Comparison of ENCODE assay signal across 8 mouse cellular contexts in genomic region chr5:139200770-139201569, GRCm38 (mm10). TPM values are rescaled to one million over a fixed set of nuclear protein-coding genes. Genes with fewer than 3 reads are reported as not detected.
A peak's percentile ranks its signal among the peaks of the same experiment; 100 is the strongest.
DNase-seq lines count a peak whose midpoint lies in the region; ATAC-seq and TF ChIP-seq lines count a peak whose summit lies in the region.

No protein-coding gene starts in this region.

- no peaks in the 10 kb centered on the region for H3K9me3 ChIP-seq in heart, embryonic 14.5 days (ENCODE audit: control insufficient read depth, low read length)
- H3K9me3 ChIP-seq in CH12.LX (replicated peaks; ENCODE audit: low read length), result no peaks in the 10 kb centered on the region
- H3K9me3 ChIP-seq in embryonic facial prominence, embryonic 11.5 days (replicated peaks; ENCODE audit: control insufficient read depth, low read length), result no peaks in the 10 kb centered on the region
- H3K9me3 ChIP-seq in intestine, postnatal 0 days (ENCODE audit: control insufficient read depth), result no peaks in the 10 kb centered on the region
- no peaks in the 10 kb centered on the region for H3K9me3 ChIP-seq in neural tube, embryonic 14.5 days (ENCODE audit: control insufficient read depth, low read length)

- TF ChIP-seq CTCF in CH12.LX (conservative IDR thresholded peaks at IDR 0.05 in 1 of 2, IDR thresholded peaks at IDR 0.05 in 1 of 2; ENCODE audit: low read depth in 2 of 2, low read length in 2 of 2), result no peak
- TF ChIP-seq CTCF in intestine, postnatal 0 days (IDR thresholded peaks at IDR 0.05; ENCODE audit: low read depth), result no peak

- peaks cover 6% of the 10 kb centered on the region; the same call in 1 of the 2 replicates for H3K36me3 ChIP-seq in heart, embryonic 14.5 days (ENCODE audit: control insufficient read depth, insufficient read depth, low read length)
- peaks cover 0 to 13% of the 10 kb centered on the region in 2 experiments for H3K36me3 ChIP-seq in CH12.LX (replicated peaks in 1 of 2; ENCODE audit: control insufficient read depth in 1 of 2, insufficient read depth in 1 of 2, low read length in 1 of 2)
- no peaks in the 10 kb centered on the region for H3K36me3 ChIP-seq in embryonic facial prominence, embryonic 11.5 days (replicated peaks; ENCODE audit: control insufficient read depth, insufficient read depth, low read depth, low read length)
- no peaks in the 10 kb centered on the region for H3K36me3 ChIP-seq in intestine, postnatal 0 days (ENCODE audit: control insufficient read depth, insufficient read depth)
- 0 out of 2 replicates have a peak, but pooled peaks cover 3% of the 10 kb centered on the region for H3K36me3 ChIP-seq in neural tube, embryonic 14.5 days (ENCODE audit: control insufficient read depth, insufficient read depth, low read length)

- H3K4me3 ChIP-seq in heart, embryonic 14.5 days (ENCODE audit: control insufficient read depth in 1 of 2, insufficient read depth in 1 of 2, low read depth in 1 of 2, low read length in 2 of 2), result peak overlapping the region; percentile 90 to 96
- peak overlapping the region; percentile 57 to 96 (median 88) for H3K4me3 ChIP-seq in CH12.LX (replicated peaks in 1 of 3; ENCODE audit: low read depth in 2 of 3, low read length in 2 of 3, poor library complexity in 1 of 3)
- peak overlapping the region; percentile 92 for H3K4me3 ChIP-seq in embryonic facial prominence, embryonic 11.5 days (ENCODE audit: low read depth, low read length)
- H3K4me3 ChIP-seq in intestine, postnatal 0 days (ENCODE audit: low read depth, low read length), result peak overlapping the region; percentile 67
- H3K4me3 ChIP-seq in neural tube, embryonic 14.5 days (ENCODE audit: low read depth, low read length), result peak overlapping the region; percentile 99

- DNase-seq in heart, postnatal 36 days, result no peak
- DNase-seq in CH12.LX (ENCODE audit: extremely low read depth), result no peak
- peak; percentile 6 for DNase-seq in embryonic facial prominence, embryonic 11.5 days (ENCODE audit: low spot score)
- DNase-seq in adrenal gland, postnatal 14 days, result no peak
- no peak for DNase-seq in right cerebral cortex, postnatal 36 days (ENCODE audit: low spot score in 2 of 2)

- peak; percentile 3 for ATAC-seq in heart, embryonic 14.5 days (ENCODE audit: insufficient number of reproducible peaks, insufficient read depth, low FRiP score, low read depth)
- ATAC-seq in embryonic facial prominence, embryonic 11.5 days (replicated peaks; ENCODE audit: insufficient number of reproducible peaks, low FRiP score, low TSS enrichment, low read depth), result no peak; the same call in 1 of the 2 replicates
- ATAC-seq in intestine, postnatal 0 days, result peak; percentile 43
- peak; percentile 60 for ATAC-seq in neural tube, embryonic 14.5 days (ENCODE audit: low read depth)

- intact Hi-C loops in heart, postnatal 36 days (cut with DNase I), result loop anchor here (1.0 to 2.0 kb wide), 3 partner anchors 20 to 51 kb away; partner anchors contain the start of genes Dnaaf5, Get4 and Prkar1b

- TF ChIP-seq EP300 in CH12.LX (IDR thresholded peaks at IDR 0.05; ENCODE audit: low read length), result no peak

- peak overlapping the region; percentile 93 for H3K9ac ChIP-seq in heart, embryonic 14.5 days (ENCODE audit: low read length)
- peak overlapping the region; percentile 84 for H3K9ac ChIP-seq in CH12.LX (ENCODE audit: insufficient read depth, low read depth)
- H3K9ac ChIP-seq in embryonic facial prominence, embryonic 11.5 days (replicated peaks; ENCODE audit: low read length), result peak overlapping the region; percentile 88
- peak overlapping the region; percentile 56 for H3K9ac ChIP-seq in intestine, postnatal 0 days (ENCODE audit: low read depth, low read length)
- peak overlapping the region; percentile 87 for H3K9ac ChIP-seq in neural tube, embryonic 14.5 days (replicated peaks; ENCODE audit: low read depth, low read length)

- no peak for TF ChIP-seq RAD21 in CH12.LX (IDR thresholded peaks at IDR 0.05; ENCODE audit: low read depth, low read length)

- 2% methylated on average over 56 of the region's 57 CpGs for WGBS in heart, embryonic 14.5 days
- WGBS in embryonic facial prominence, embryonic 11.5 days, result 1% methylated on average over 54 of the region's 57 CpGs
- WGBS in intestine, postnatal 0 days, result 2% methylated on average over 52 of the region's 57 CpGs
- WGBS in neural tube, embryonic 14.5 days, result 2% methylated on average over 52 of the region's 57 CpGs

- peak overlapping the region; percentile 99 for H3K4me2 ChIP-seq in heart, embryonic 14.5 days (ENCODE audit: low read length)
- H3K4me2 ChIP-seq in CH12.LX (ENCODE audit: insufficient read depth, low read depth, poor library complexity, severe bottlenecking), result peak overlapping the region; percentile 81
- H3K4me2 ChIP-seq in embryonic facial prominence, embryonic 11.5 days (ENCODE audit: low read depth, low read length), result peak overlapping the region; percentile 94
- H3K4me2 ChIP-seq in intestine, postnatal 0 days (replicated peaks; ENCODE audit: low read depth), result peak overlapping the region; percentile 83
- peak overlapping the region; percentile 80 for H3K4me2 ChIP-seq in neural tube, embryonic 14.5 days (ENCODE audit: low read depth, low read length)

- no peaks in the 10 kb centered on the region for H3K27me3 ChIP-seq in heart, embryonic 14.5 days (ENCODE audit: control insufficient read depth, insufficient read depth, low read length)
- H3K27me3 ChIP-seq in CH12.LX (replicated peaks), result no peaks in the 10 kb centered on the region
- H3K27me3 ChIP-seq in embryonic facial prominence, embryonic 11.5 days (ENCODE audit: control insufficient read depth, insufficient read depth, low read length), result no peaks in the 10 kb centered on the region
- no peaks in the 10 kb centered on the region for H3K27me3 ChIP-seq in intestine, postnatal 0 days (replicated peaks; ENCODE audit: control insufficient read depth, insufficient read depth, low read length)
- H3K27me3 ChIP-seq in neural tube, embryonic 14.5 days (ENCODE audit: control insufficient read depth, insufficient read depth, low read length), result no peaks in the 10 kb centered on the region

- dilution Hi-C loops in CH12.LX (cut with MboI; ENCODE audit: extremely low pct_ligation_motif_present, extremely low pct_unique_long_range_greater_than_20kb, low sequenced_read_pairs), result no loop called here

- in situ Hi-C loops in CH12.LX (cut with MboI; ENCODE audit: low pct_ligation_motif_present, low pct_unique_long_range_greater_than_20kb, low sequenced_read_pairs), result loop anchor here (5.0 kb wide), 1 partner anchor 46 kb away; no protein-coding TSS in a partner anchor

- H3K4me1 ChIP-seq in heart, embryonic 14.5 days (ENCODE audit: control insufficient read depth in 2 of 2, insufficient read depth in 2 of 2, low read length in 2 of 2), result peaks cover 11 to 20% of the 10 kb centered on the region in 2 experiments
- H3K4me1 ChIP-seq in CH12.LX (ENCODE audit: control insufficient read depth in 1 of 2, insufficient read depth in 2 of 2), result peaks cover 13 to 33% of the 10 kb centered on the region in 2 experiments
- peaks cover 2% of the 10 kb centered on the region; the same call in 1 of the 2 replicates for H3K4me1 ChIP-seq in embryonic facial prominence, embryonic 11.5 days (ENCODE audit: control insufficient read depth, insufficient read depth, low read length)
- H3K4me1 ChIP-seq in intestine, postnatal 0 days (replicated peaks; ENCODE audit: control insufficient read depth, insufficient read depth, low read length), result peaks cover 16% of the 10 kb centered on the region
- peaks cover 20% of the 10 kb centered on the region for H3K4me1 ChIP-seq in neural tube, embryonic 14.5 days (ENCODE audit: control insufficient read depth, insufficient read depth, low read length)

- H3K79me2 ChIP-seq in CH12.LX (replicated peaks; ENCODE audit: control insufficient read depth, extremely low read depth, insufficient read depth, poor library complexity, severe bottlenecking), result peaks cover 8% of the 10 kb centered on the region; the same call in 1 of the 2 replicates

- H3K27ac ChIP-seq in heart, embryonic 14.5 days (replicated peaks in 1 of 2; ENCODE audit: control insufficient read depth in 1 of 2, insufficient read depth in 1 of 2, low read depth in 2 of 2, low read length in 2 of 2), result peak overlapping the region; percentile 36 to 39; a peak in 2 of 4 replicates
- peak overlapping the region; percentile 30 for H3K27ac ChIP-seq in CH12.LX (ENCODE audit: insufficient read depth, low read depth)
- no peak overlapping the region for H3K27ac ChIP-seq in embryonic facial prominence, embryonic 11.5 days (replicated peaks; ENCODE audit: low read depth, low read length)
- H3K27ac ChIP-seq in intestine, postnatal 0 days (ENCODE audit: low read depth, low read length), result peak overlapping the region; percentile 31
- peak overlapping the region; percentile 86 for H3K27ac ChIP-seq in neural tube, embryonic 14.5 days (ENCODE audit: low read depth, low read length)

- no peak for TF ChIP-seq POLR2A in CH12.LX (IDR thresholded peaks at IDR 0.05; ENCODE audit: low read depth, low read length)

RNA-seq across cellular contexts. Expression of gene Sun1, which starts 0.5 kb away (rescaled TPM):
- 39.6 and 41.4 TPM in 2 replicates for polyA plus RNA-seq in heart, embryonic 14.5 days (2014; fragmentation: Nextera tagmentation; extraction: Ambion mirVana)
- 10 to 100 TPM; 48.2 to 50.1 TPM for total RNA-seq in heart, postnatal 36 days (2021)
- total RNA-seq in CH12.LX (2012; rRNA removed) (16.7 and 18.5 TPM in 2 replicates), CH12.LX (2014; rRNA removed) (12.2 and 12.9 TPM in 2 replicates)
- 8.7 and 10.1 TPM in 2 replicates for polyA plus RNA-seq in CH12.LX (2012; ENCODE audit: insufficient read length, low read depth)
- polyA plus RNA-seq in embryonic facial prominence, embryonic 11.5 days (2014; fragmentation: Nextera tagmentation; extraction: Ambion mirVana), result 42.9 and 45.9 TPM in 2 replicates
- 12.2 and 13.4 TPM in 2 replicates for polyA plus RNA-seq in intestine, postnatal 0 days (2015; fragmentation: Nextera tagmentation; extraction: Ambion mirVana)
- 49.5 and 51.3 TPM in 2 replicates for polyA plus RNA-seq in neural tube, embryonic 14.5 days (2014; fragmentation: Nextera tagmentation; extraction: Ambion mirVana)
- 63.6 and 78.6 TPM in 2 replicates for total RNA-seq in adrenal gland, postnatal 14 days (2021)

RNA-seq across cellular contexts. Expression of gene Dnaaf5, which starts 50.9 kb away (rescaled TPM):
- 6.4 and 6.5 TPM in 2 replicates for polyA plus RNA-seq in heart, embryonic 14.5 days (2014; fragmentation: Nextera tagmentation; extraction: Ambion mirVana)
- total RNA-seq in heart, postnatal 36 days (2021), result 10 to 100 TPM; 16.0 to 16.2 TPM
- total RNA-seq in CH12.LX (2012; rRNA removed) (17.6 and 21.7 TPM in 2 replicates), CH12.LX (2014; rRNA removed) (13.8 and 17.9 TPM in 2 replicates)
- polyA plus RNA-seq in CH12.LX (2012; ENCODE audit: insufficient read length, low read depth), result 22.9 and 25.2 TPM in 2 replicates
- polyA plus RNA-seq in embryonic facial prominence, embryonic 11.5 days (2014; fragmentation: Nextera tagmentation; extraction: Ambion mirVana), result 6.8 and 7.4 TPM in 2 replicates
- polyA plus RNA-seq in intestine, postnatal 0 days (2015; fragmentation: Nextera tagmentation; extraction: Ambion mirVana), result 2.5 and 2.9 TPM in 2 replicates
- polyA plus RNA-seq in neural tube, embryonic 14.5 days (2014; fragmentation: Nextera tagmentation; extraction: Ambion mirVana), result 3.6 and 4.1 TPM in 2 replicates
- 18.9 and 20.4 TPM in 2 replicates for total RNA-seq in adrenal gland, postnatal 14 days (2021)

RNA-seq across cellular contexts. Expression of gene Get4, which starts 51.2 kb away (rescaled TPM):
- polyA plus RNA-seq in heart, embryonic 14.5 days (2014; fragmentation: Nextera tagmentation; extraction: Ambion mirVana), result 138 and 144 TPM in 2 replicates
- total RNA-seq in heart, postnatal 36 days (2021), result 10 to 100 TPM; 44.8 to 47.4 TPM
- total RNA-seq in CH12.LX (2012; rRNA removed), result 91.4 and 93.9 TPM in 2 replicates
- 96.4 and 103 TPM in 2 replicates for total RNA-seq in CH12.LX (2014; rRNA removed)
- polyA plus RNA-seq in CH12.LX (2012; ENCODE audit: insufficient read length, low read depth), result 140 and 164 TPM in 2 replicates
- 123 and 146 TPM in 2 replicates for polyA plus RNA-seq in embryonic facial prominence, embryonic 11.5 days (2014; fragmentation: Nextera tagmentation; extraction: Ambion mirVana)
- polyA plus RNA-seq in intestine, postnatal 0 days (2015; fragmentation: Nextera tagmentation; extraction: Ambion mirVana), result 127 and 129 TPM in 2 replicates
- 109 and 112 TPM in 2 replicates for polyA plus RNA-seq in neural tube, embryonic 14.5 days (2014; fragmentation: Nextera tagmentation; extraction: Ambion mirVana)
- total RNA-seq in adrenal gland, postnatal 14 days (2021), result 62.4 and 73.8 TPM in 2 replicates

RNA-seq across cellular contexts. Expression of gene Prkar1b, which starts 51.2 kb away (rescaled TPM):
- 9.5 and 9.9 TPM in 2 replicates for polyA plus RNA-seq in heart, embryonic 14.5 days (2014; fragmentation: Nextera tagmentation; extraction: Ambion mirVana)
- 1 to 10 TPM; 1.5 to 4.4 TPM for total RNA-seq in heart, postnatal 36 days (2021)
- total RNA-seq in CH12.LX (2012; rRNA removed), result not detected in 2 replicates
- not detected in 2 replicates for total RNA-seq in CH12.LX (2014; rRNA removed)
- polyA plus RNA-seq in CH12.LX (2012; ENCODE audit: insufficient read length, low read depth), result not detected in 2 replicates
- 8.7 and 11.7 TPM in 2 replicates for polyA plus RNA-seq in embryonic facial prominence, embryonic 11.5 days (2014; fragmentation: Nextera tagmentation; extraction: Ambion mirVana)
- 10.0 and 10.9 TPM in 2 replicates for polyA plus RNA-seq in intestine, postnatal 0 days (2015; fragmentation: Nextera tagmentation; extraction: Ambion mirVana)
- 207 and 212 TPM in 2 replicates for polyA plus RNA-seq in neural tube, embryonic 14.5 days (2014; fragmentation: Nextera tagmentation; extraction: Ambion mirVana)
- total RNA-seq in adrenal gland, postnatal 14 days (2021), result 16.4 and 20.0 TPM in 2 replicates
